Mouse (Mus musculus) CH12F3 (cell line): ENCODE results near the gene Sh3rf3.

ENCODE experiments used
- in situ Hi-C: fragments of 300-500 bp; cut with MboI; formaldehyde crosslinking; loops from 2 replicates; pipeline ENCODE4 v1.14.3; 2020; ENCODE audit warnings: low sequenced_read_pairs

Sh3rf3 gene

GRCm38 (mm10) chr10:58848127-58848526 lies 35.0 kb downstream of the Sh3rf3 start:
- in situ Hi-C loops, result no loop called here

- in situ Hi-C loops, result no loop called here
These were observed 35.4 kb downstream of the Sh3rf3 start for GRCm38 (mm10) chr10:58848536-58848935.

- in situ Hi-C loops, result no loop called here
These were observed 41.5 kb downstream of the Sh3rf3 start for GRCm38 (mm10) chr10:58854548-58855198.

- in situ Hi-C loops, result no loop called here
These were observed 42.1 kb downstream of the Sh3rf3 start for GRCm38 (mm10) chr10:58855199-58855751.

GRCm38 (mm10) chr10:58855814-58856213 lies 42.7 kb downstream of the Sh3rf3 start:
- in situ Hi-C loops, result no loop called here

GRCm38 (mm10) chr10:58856742-58857141 lies 43.6 kb downstream of the Sh3rf3 start:
- in situ Hi-C loops, result no loop called here

- in situ Hi-C loops, result no loop called here
These were observed 51.6 kb downstream of the Sh3rf3 start for GRCm38 (mm10) chr10:58864735-58865134.

- in situ Hi-C loops, result no loop called here
These were observed 54.4 kb downstream of the Sh3rf3 start for GRCm38 (mm10) chr10:58867536-58867935.

GRCm38 (mm10) chr10:58869836-58870235 lies 56.7 kb downstream of the Sh3rf3 start:
- in situ Hi-C loops, result no loop called here

- in situ Hi-C loops, result no loop called here
These were observed 58.1 kb downstream of the Sh3rf3 start for GRCm38 (mm10) chr10:58871149-58871820.

GRCm38 (mm10) chr10:58871821-58872577 lies 58.8 kb downstream of the Sh3rf3 start:
- in situ Hi-C loops, result no loop called here

- in situ Hi-C loops, result no loop called here
These were observed 64.7 kb downstream of the Sh3rf3 start for GRCm38 (mm10) chr10:58877835-58878234.

- in situ Hi-C loops, result no loop called here
These were observed 65.5 kb downstream of the Sh3rf3 start for GRCm38 (mm10) chr10:58878636-58879035.

- in situ Hi-C loops, result no loop called here
These were observed 69.6 kb downstream of the Sh3rf3 start for GRCm38 (mm10) chr10:58882741-58883140.

- in situ Hi-C loops, result no loop called here
These were observed 72.2 kb downstream of the Sh3rf3 start for GRCm38 (mm10) chr10:58885351-58885750.

- in situ Hi-C loops, result no loop called here
These were observed 72.7 kb downstream of the Sh3rf3 start for GRCm38 (mm10) chr10:58885816-58886215.

- in situ Hi-C loops, result no loop called here
These were observed 77.7 kb downstream of the Sh3rf3 start for GRCm38 (mm10) chr10:58890671-58891439.

GRCm38 (mm10) chr10:58895431-58895830 lies 82.3 kb downstream of the Sh3rf3 start:
- in situ Hi-C loops, result no loop called here

GRCm38 (mm10) chr10:58897009-58897543 lies 83.9 kb downstream of the Sh3rf3 start:
- in situ Hi-C loops, result no loop called here

GRCm38 (mm10) chr10:58905253-58905652 lies 92.1 kb downstream of the Sh3rf3 start:
- in situ Hi-C loops, result no loop called here
